Mouse (Mus musculus) brain, embryonic 14.5 days (tissue): ENCODE measurements around the gene Slc19a1.

ENCODE experiments used
- CTCF ChIP-seq: fragments of 200-500 bp; IDR thresholded peaks from 2 replicates; pipeline ENCODE4 v1.5.1; 2012; ENCODE audit warnings: inconsistent platforms, mild to moderate bottlenecking, moderate library complexity, borderline replicate concordance; ENCODE audit not compliant: insufficient read depth, insufficient read length; ENCODE audit errors: extremely low read depth
- POLR2A ChIP-seq: fragments of 200-500 bp; IDR thresholded peaks from 2 replicates; pipeline ENCODE4 v1.6.1; 2012; ENCODE audit warnings: mild to moderate bottlenecking, inconsistent platforms, borderline replicate concordance; ENCODE audit not compliant: poor library complexity, insufficient read depth, insufficient read length, severe bottlenecking; ENCODE audit errors: extremely low read depth

GRCm38 (mm10) chr10:77078456-77078855 is 46.4 kb downstream of the Slc19a1 start:
- TF ChIP-seq CTCF (no peak), POLR2A (no peak)
